Mouse (Mus musculus) heart, postnatal 14 days (tissue): Measurements from ENCODE around the gene Ly6g5b. TPM values are rescaled to one million over a fixed set of nuclear protein-coding genes. Genes with fewer than 3 reads are reported as not detected.
"Not testable (repeated sequence)": the region's sequence is repeated elsewhere in the genome, so short reads cannot be mapped to it uniquely, and the experiment has no call there.

Experiments used
- DNase-seq, 2 experiments: peaks; one replicate each; pipeline ENCODE4 v3.0.0; 2021 to 2022
- intact Hi-C: fragments of 180-260 bp; cut with DNase I; formaldehyde crosslinking; loops from one replicate; pipeline ENCODE4 v1.15.1; 2025
- total RNA-seq, 2 experiments: library from RNA; stranded (reverse); gene quantifications; 2 replicates each; pipeline ENCODE4 v1.2.3; 2021

Ly6g5b gene
- total RNA-seq, 2 experiments from 2014 or later, result 0.41 TPM; not detected in 1

DNA sequence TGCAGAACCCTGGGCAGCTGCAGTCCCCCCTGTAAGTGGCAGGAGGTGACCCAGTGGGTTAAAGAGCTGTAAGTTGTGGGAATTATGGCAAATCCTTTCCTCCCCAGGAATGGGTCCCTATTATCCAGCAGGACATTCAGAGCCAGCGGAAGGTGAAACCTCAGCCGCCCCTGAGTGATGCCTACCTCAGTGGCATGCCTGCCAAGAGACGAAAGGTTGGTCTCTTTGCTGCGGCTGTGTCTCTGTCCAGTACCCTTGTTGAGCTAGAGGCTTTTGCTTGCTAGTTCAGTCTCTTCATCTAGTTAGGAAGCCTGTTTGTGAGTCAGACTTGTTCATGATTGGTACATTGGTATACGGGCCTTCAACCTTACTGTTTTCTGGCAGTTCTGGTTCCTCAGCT is 30.9 kb upstream of the Ly6g5b start:
- DNase-seq, result no peak
- intact Hi-C loops, result no loop called here

DNA sequence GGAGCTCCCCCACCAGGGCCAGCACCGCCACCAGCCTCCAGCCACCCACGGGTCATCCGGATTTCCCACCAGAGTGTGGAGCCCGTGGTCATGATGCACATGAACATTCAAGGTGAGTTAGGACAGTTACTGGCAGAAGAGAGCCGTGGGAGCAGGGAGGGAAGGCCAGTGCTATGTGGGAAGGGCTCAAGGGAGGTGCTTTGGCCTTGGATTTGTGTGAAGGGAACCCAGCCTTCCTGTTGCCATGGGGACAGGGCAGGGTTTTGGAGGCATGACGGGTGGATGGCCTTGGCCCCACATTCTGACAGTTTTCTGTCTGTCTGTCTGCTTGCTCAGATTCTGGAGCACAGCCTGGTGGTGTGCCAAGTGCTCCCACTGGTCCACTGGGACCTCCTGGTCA is 26.7 kb upstream of the Ly6g5b start:
- DNase-seq, result no peak
- intact Hi-C loops, result loop anchor here (2.0 kb wide), 1 partner anchor 15 kb away; no protein-coding TSS in a partner anchor

DNA sequence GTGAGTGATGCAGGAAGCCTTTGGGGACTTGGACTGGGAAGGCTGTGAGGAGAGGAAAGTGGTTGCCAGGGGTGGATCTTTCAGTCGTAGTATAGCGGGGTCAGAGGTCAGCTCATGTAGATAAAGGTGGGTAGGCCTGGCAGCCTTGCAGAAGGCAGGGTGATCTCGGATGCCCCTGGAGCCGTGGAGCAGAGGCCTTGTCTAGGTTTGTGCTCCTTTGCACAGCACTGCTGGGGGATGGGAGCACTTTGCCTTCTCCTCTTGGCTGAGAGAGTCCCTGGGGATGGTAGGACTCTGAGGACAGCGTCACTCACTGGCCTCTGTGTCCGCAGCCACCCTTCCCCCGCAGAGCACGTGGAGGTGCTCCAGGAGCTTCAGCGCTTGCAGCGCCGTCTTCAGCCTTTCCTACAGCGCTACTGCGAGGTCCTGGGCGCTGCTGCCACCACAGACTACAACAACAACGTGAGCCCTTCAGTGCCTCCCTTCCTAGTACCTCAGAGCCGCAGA is 25.3 kb upstream of the Ly6g5b start:
- DNase-seq, result no peak
- intact Hi-C loops, result no loop called here

GRCm38 (mm10) chr17:35139269-35139668 is 24.0 kb upstream of the Ly6g5b start:
- intact Hi-C loops, result no loop called here
- no peak for DNase-seq

GRCm38 (mm10) chr17:35135591-35136320 is 20.5 kb upstream of the Ly6g5b start:
- no peak for DNase-seq
- intact Hi-C loops, result loop anchor here (1.0 kb wide), 1 partner anchor 28 kb away; no protein-coding TSS in a partner anchor

DNA sequence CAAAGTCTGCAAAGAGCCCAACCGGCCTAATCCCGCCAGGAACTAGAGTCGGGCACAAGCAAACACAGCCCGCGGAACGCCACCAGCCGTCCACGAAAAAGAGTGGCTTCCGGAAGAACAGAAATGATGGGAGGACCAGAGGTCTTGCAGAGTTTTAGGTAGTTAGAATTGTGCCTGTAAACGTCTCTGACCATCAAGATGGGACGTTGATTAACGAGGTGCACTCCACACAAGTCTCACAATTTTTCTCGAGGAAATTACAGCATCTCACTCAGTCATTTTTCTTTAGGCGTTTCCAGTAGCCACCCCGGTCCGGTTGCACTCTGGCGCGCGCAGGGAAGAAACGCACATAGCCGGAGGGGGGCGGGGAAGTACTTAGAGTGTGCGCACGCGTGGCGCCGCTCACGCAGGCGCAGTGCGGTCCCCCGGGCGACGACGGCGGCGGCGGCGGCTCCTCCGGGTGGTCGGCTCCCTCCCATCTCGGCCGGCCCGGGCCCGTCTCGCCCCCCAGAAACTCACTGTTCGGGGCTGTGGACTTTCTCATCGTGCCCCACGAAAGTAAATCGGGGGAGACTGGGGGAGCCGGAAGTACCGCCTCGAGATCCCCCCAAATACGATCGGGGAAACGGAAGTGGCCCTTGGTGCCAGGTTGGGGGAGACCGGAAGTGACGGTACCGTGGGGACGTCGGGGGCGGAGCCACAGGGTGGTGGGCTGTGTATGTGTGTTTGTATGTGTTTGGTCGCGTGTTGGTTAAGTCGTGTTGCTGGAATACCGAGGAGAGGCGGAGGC is 19.8 kb upstream of the Ly6g5b start, which contains the start of gene Bag6:
Bag6 (plus strand) TSS at position 378 of the 790 bp plus-strand sequence.
- intact Hi-C loops, result no loop called here
- peak; percentile 96 for DNase-seq

GRCm38 (mm10) chr17:35133517-35133916 is 18.3 kb upstream of the Ly6g5b start:
- intact Hi-C loops, result no loop called here
- DNase-seq, result no peak

DNA sequence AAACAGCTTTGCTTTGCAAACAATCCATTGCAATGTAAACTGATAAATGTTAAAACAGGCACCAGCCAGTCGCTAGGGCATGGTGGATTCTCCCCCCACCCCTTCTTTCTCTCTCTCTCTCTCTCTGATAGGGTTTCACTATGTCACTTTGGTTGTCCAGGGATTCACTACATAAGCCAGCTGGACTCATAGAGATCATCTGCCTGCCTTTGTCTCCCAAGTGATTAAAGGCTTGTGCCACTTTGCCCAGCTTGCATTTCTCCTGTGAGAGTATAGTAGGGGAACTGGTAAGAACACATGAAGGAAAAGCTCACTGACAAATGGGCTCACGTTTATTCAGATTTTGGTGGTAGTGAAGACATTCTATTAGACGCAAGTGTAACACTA is 16.9 kb upstream of the Ly6g5b start:
- DNase-seq, result no peak
- intact Hi-C loops, result no loop called here

DNA sequence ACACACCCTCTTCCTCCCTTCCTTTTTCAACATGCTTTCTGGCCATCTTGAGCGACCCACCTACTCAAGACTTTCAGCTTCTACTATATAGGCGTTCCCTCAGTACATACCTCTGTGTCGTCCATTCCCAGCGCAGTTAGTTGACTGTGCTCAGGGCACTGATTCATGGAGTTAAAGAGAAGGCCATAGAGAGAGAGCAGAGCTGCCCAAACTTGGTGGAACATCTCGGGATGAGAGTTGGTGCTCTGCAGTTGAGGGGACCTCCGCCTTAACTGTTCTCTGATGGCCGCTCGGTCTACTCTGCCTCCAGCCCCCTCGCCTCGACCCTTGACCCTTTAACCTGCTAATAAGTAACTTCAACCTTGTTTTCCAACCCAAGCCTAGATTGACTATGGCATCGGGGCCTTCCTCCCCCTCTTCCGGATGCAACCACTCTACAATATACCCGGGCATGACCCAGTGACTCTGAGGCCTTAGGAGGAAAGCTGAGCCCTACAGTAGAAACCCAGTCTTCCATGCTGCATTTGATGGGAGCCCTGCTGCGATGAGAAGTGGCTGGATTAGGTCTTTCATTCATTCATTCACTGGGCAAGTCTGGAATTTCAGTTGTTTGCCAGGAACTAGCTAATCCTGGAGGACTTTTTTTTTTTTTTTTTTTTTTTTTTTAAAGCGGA is 16.4 kb upstream of the Ly6g5b start, which contains the start of gene Apom:
Apom (minus strand) TSS at position 551 of the 674 bp plus-strand sequence.
- no peak for DNase-seq
- intact Hi-C loops, result no loop called here

DNA sequence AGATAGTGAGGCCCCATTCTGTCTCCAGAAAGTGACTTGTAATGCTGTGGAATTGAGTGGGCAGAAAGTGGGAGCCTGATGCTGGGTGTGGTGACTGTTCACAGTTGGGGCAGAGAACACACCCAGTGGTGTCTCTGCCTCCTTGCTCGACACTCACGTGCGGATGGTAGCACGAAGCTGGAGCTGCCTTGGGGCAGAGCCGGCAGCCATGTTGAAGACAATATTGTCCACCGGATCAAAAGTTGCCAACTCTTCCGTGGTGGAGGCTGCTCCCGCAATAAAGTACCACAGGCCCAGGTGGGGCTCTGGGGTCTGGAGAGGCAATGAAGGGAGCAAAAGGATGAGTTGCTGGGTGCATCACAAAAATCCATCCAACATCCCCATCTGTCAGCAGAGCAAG is 15.8 kb upstream of the Ly6g5b start:
- DNase-seq, result no peak
- intact Hi-C loops, result no loop called here

DNA sequence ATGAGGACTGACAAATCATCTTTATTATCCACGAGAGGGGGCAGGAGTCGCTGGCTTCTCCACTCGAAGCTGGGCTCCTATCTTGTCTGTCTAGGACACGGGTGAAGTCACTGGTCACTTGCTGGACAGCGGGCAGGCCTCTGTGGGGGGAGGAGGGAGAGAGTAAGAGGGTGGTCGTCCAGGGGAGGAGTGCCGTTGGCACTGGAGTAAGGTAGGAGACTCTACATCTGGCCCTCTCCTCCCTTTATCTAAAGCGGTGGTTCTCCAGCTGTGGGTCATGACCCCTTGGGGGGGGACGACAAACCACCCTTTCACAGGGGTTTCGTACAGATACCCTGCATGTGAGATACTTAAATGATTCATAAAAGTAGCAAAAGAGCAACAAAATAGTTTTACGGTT is 13.8 kb upstream of the Ly6g5b start:
- no peak for DNase-seq
- intact Hi-C loops, result loop anchor here (5.0 kb wide), 2 partner anchors 33 to 103 kb away; partner anchors contain the start of genes Atp6v1g2 and Prrc2a

GRCm38 (mm10) chr17:35127017-35127416 is 11.8 kb upstream of the Ly6g5b start:
- DNase-seq, result no peak
- intact Hi-C loops, result loop anchor here (5.0 kb wide), 2 partner anchors 35 to 105 kb away; partner anchors contain the start of genes Atp6v1g2 and Prrc2a

DNA sequence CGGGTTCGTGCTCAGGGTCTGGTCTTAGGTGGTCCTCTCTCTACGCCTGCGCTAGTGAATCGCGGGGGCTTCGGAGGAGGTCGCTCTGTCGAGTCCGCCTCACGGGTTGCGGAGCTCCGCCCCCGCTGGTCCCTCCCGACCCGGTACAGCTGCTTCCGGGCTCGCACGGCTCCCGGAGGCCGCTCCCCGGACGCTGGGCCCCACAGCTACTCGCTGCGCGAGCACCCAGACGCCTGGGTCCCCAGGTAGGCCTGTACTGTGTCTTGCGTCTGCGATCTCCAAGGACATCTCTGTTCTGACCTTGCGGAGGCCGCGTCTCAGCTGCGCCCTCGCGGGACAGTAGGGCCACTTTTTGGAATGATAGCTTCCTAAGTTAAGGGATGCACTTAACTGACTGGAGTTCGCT is 11.0 kb upstream of the Ly6g5b start, which contains the start of gene D17H6S53E:
D17H6S53E (plus strand) TSS at position 168 of the 406 bp plus-strand sequence.
- intact Hi-C loops, result loop anchor here (5.0 kb wide), 2 partner anchors 36 to 106 kb away; partner anchors contain the start of genes Atp6v1g2 and Prrc2a
- peak; percentile 80 to 83 for DNase-seq

GRCm38 (mm10) chr17:35125578-35125977 is 10.3 kb upstream of the Ly6g5b start:
- intact Hi-C loops, result loop anchor here (5.0 kb wide), 2 partner anchors 37 to 107 kb away; partner anchors contain the start of genes Atp6v1g2 and Prrc2a
- DNase-seq, result no peak

DNA sequence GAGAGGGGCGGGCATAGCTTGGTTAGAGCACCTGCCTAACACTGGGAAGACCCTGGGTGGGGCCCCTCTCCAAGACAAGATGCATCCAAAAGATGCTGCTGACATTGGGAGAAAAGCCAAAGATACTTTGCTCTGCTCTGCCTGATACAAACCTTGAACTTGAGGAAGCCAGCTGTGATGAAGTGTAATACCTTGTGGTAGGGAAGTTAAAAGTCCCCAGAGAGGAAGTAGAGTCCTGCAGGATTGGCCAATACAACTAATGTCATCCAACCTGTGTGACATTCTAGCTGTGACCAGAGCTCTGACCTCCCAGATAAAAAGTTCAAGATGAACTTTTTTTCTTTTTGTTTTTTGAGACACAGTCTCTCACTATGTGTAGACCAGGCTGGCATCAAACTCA is 9.9 kb upstream of the Ly6g5b start:
- intact Hi-C loops, result loop anchor here (5.0 kb wide), 2 partner anchors 37 to 107 kb away; partner anchors contain the start of genes Atp6v1g2 and Prrc2a
- DNase-seq, result no peak

GRCm38 (mm10) chr17:35124261-35124896 is 9.2 kb upstream of the Ly6g5b start:
- intact Hi-C loops, DNase-seq: not testable (repeated sequence)

DNA sequence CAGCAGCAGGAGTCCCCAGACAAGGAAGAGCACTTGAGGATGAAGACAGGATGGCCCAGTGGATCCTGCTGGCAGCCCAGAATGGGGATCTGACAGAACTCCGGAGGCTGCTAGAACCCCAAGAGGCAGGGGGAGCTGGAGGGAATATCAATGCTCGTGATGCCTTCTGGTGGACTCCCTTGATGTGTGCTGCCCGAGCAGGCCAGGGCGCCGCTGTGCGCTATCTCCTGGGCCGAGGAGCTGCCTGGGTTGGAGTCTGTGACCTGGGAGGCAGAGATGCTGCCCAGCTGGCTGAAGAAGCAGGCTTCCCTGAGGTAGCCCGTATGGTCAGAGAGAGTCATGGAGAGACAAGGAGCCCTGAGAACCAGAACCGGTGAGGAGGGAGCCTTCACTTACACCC is 8.1 kb upstream of the Ly6g5b start:
- DNase-seq, intact Hi-C loops: not testable (repeated sequence)

- DNase-seq, result peak; percentile 33 to 48
- intact Hi-C loops, result no loop called here
These were observed 6.7 kb upstream of the Ly6g5b start, which contains the start of gene Csnk2b for GRCm38 (mm10) chr17:35121871-35122303. TSS of gene Csnk2b (minus strand) at chr17:35122053.

- peak; percentile 98 to 99 for DNase-seq
- intact Hi-C loops, result no loop called here
These were observed 6.0 kb upstream of the Ly6g5b start, which contains the start of gene Gpank1 for GRCm38 (mm10) chr17:35121143-35121799. TSS of gene Gpank1 (plus strand) at chr17:35121455.
